Mouse (Mus musculus) cerebellum, postnatal 10 days (tissue): ENCODE measurements at regions not wholly inside any gene's neighbourhood (a gene's known extent, or its start where the extent isn't known, plus 50 kb on each side); places are given as distances from the start of the nearest gene placed in this dataset.

ENCODE experiments used
- DNase-seq, 2 experiments: peaks; one replicate each; pipeline ENCODE4 v3.0.0; 2021; ENCODE audit warnings: mixed read lengths in 2 of 2

- DNase-seq: no peak
Observed at GRCm38 (mm10) chr3:17667016-17667415, 281.2 kb upstream of the Cypt12 start.

DNA sequence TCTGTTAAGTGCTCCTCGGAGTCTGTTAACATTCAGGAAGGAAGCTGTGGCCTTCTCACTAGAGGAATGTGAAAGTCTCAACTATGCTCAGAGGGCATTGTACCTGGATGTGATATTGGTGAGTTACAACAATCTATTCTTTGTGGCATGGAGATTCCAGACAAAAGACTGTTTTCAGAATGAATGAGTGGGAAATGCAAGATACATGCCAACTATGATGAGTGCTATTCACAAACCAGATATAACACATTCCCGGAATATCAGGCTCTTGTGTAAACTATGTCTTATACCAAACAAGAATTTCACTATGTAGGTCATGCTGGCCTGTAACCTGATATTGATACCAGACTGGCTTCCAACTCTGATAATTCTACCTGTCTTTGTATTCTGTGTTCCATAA, 279.4 kb upstream of the Cypt12 start:
- no peak for DNase-seq
